ENCODE assay signal across 10 mouse cellular contexts in the genomic region with DNA sequence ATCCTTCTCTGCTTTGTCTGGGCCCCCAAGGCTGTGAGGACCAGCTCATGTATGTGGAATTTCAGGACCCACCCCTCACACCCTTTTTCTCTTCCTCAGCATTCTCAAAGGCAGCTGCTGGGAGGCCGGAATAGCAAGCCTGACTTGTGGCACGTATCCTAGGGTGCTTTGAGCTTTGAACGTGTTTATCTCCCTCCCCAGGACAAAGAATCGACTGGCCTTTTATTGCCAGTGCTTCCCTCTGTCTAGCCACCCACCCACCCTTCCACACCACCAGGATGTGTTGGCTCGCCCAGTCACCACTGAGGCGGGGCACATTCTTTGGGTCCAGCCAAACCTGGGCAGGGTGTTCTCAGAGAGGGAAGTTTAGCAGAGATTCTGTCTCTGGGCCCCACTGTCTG. TPM values are rescaled to one million over a fixed set of nuclear protein-coding genes. Genes with fewer than 3 reads are reported as not detected.
DNase-seq lines count a peak whose midpoint lies in the region; ATAC-seq and TF ChIP-seq lines count a peak whose summit lies in the region.
"Had no signal": no experiment of that assay in that cellular context is flagged by ENCODE, and none has a peak within 500 bp of the region (broad histone marks: within the 10 kb centered on the region; RNA-seq: fewer than 3 reads in every experiment).

No protein-coding gene starts in this region.

- H3K36me3 ChIP-seq in lung, embryonic 14.5 days (ENCODE audit: insufficient read depth), result peaks cover 19% of the 10 kb centered on the region
- H3K36me3 ChIP-seq in heart, embryonic 16.5 days (ENCODE audit: control insufficient read depth, insufficient read depth), result peaks cover 15% of the 10 kb centered on the region
- peaks cover 13% of the 10 kb centered on the region for H3K36me3 ChIP-seq in small intestine, adult 2 months (ENCODE audit: control insufficient read depth, insufficient read depth, low read length)
- peaks cover 18% of the 10 kb centered on the region for H3K36me3 ChIP-seq in liver, embryonic 12.5 days

- no peak overlapping the region; the same call in 1 of the 2 replicates for H3K9ac ChIP-seq in lung, embryonic 14.5 days
- 0 out of 2 replicates have a peak overlapping the region, but pooled peaks have one; percentile 12 for H3K9ac ChIP-seq in heart, embryonic 16.5 days (ENCODE audit: low read length)
- no peak overlapping the region for H3K9ac ChIP-seq in liver, embryonic 12.5 days

- H3K4me3 ChIP-seq in lung, embryonic 14.5 days (ENCODE audit: low read depth, low read length), result no peak overlapping the region
- H3K4me3 ChIP-seq in brown adipose tissue, adult 24 weeks (ENCODE audit: insufficient read depth, low read depth, low read length), result no peak overlapping the region
- H3K4me3 ChIP-seq in heart, embryonic 16.5 days (ENCODE audit: low read length), result no peak overlapping the region
- H3K4me3 ChIP-seq in small intestine, adult 2 months (ENCODE audit: low read depth, low read length), result no peak overlapping the region
- no peak overlapping the region for H3K4me3 ChIP-seq in liver, embryonic 12.5 days

- H3K9me3 ChIP-seq in lung, embryonic 14.5 days (ENCODE audit: low read depth, low read length), result no peaks in the 10 kb centered on the region
- H3K9me3 ChIP-seq in heart, embryonic 16.5 days (replicated peaks; ENCODE audit: control insufficient read depth, low read length), result no peaks in the 10 kb centered on the region
- H3K9me3 ChIP-seq in liver, embryonic 12.5 days (replicated peaks), result no peaks in the 10 kb centered on the region

- peak; percentile 49 for DNase-seq in lung, embryonic 14.5 days
- DNase-seq in lung, postnatal 25 days (ENCODE audit: low spot score), result no peak
- DNase-seq in thymus, adult 18-20 months, result no peak
- DNase-seq: cerebellum, adult 11 months; thymus, adult 2 months had no signal

- peak overlapping the region; percentile 79 for H3K27ac ChIP-seq in lung, embryonic 14.5 days (ENCODE audit: low read depth)
- H3K27ac ChIP-seq in brown adipose tissue, adult 24 weeks (replicated peaks; ENCODE audit: low read depth, low read length), result peak overlapping the region; percentile 17; the same call in 1 of the 2 replicates
- H3K27ac ChIP-seq in heart, embryonic 16.5 days (ENCODE audit: low read length), result peak overlapping the region; percentile 83
- peak overlapping the region; percentile 94 for H3K27ac ChIP-seq in small intestine, adult 2 months (ENCODE audit: insufficient read depth, low read depth, low read length)
- no peak overlapping the region for H3K27ac ChIP-seq in liver, embryonic 12.5 days
- H3K27ac ChIP-seq: macrophage had no signal

- H3K4me1 ChIP-seq in lung, embryonic 14.5 days (ENCODE audit: insufficient read depth), result no peaks in the 10 kb centered on the region; the same call in 1 of the 2 replicates
- H3K4me1 ChIP-seq in brown adipose tissue, adult 24 weeks (ENCODE audit: control insufficient read depth, insufficient read depth, insufficient read length, low read length), result peaks cover 9% of the 10 kb centered on the region
- H3K4me1 ChIP-seq in heart, embryonic 16.5 days (ENCODE audit: control insufficient read depth, insufficient read depth, low read length), result peaks cover 28% of the 10 kb centered on the region
- peaks cover 32% of the 10 kb centered on the region; the same call in 1 of the 2 replicates for H3K4me1 ChIP-seq in small intestine, adult 2 months (ENCODE audit: control insufficient read depth, insufficient read depth, insufficient read length, low read length)
- peaks cover 9% of the 10 kb centered on the region for H3K4me1 ChIP-seq in liver, embryonic 12.5 days

- no peaks in the 10 kb centered on the region for H3K27me3 ChIP-seq in lung, embryonic 14.5 days (ENCODE audit: insufficient read depth, low read length)
- no peaks in the 10 kb centered on the region for H3K27me3 ChIP-seq in heart, embryonic 16.5 days (ENCODE audit: control insufficient read depth, insufficient read depth, low read length)
- H3K27me3 ChIP-seq in small intestine, adult 2 months (ENCODE audit: control insufficient read depth, insufficient read depth, low read length), result no peaks in the 10 kb centered on the region
- no peaks in the 10 kb centered on the region for H3K27me3 ChIP-seq in liver, embryonic 12.5 days (replicated peaks)

- WGBS in lung, embryonic 14.5 days, result 36% methylated on average over 6 of the region's 6 CpGs
- 34% methylated on average over 6 of the region's 6 CpGs for WGBS in heart, embryonic 16.5 days
- WGBS in small intestine, adult 2 months, result 21% methylated on average over 6 of the region's 6 CpGs
- WGBS in liver, embryonic 12.5 days (ENCODE audit: insufficient replicate concordance), result 38% methylated on average over 6 of the region's 6 CpGs

- no peak for TF ChIP-seq POLR2A in small intestine, adult 2 months (IDR thresholded peaks at IDR 0.05; ENCODE audit: low read depth, low read length)

- H3K4me2 ChIP-seq in lung, embryonic 14.5 days, result no peak overlapping the region
- H3K4me2 ChIP-seq in heart, embryonic 16.5 days (ENCODE audit: low read depth, low read length), result no peak overlapping the region
- no peak overlapping the region for H3K4me2 ChIP-seq in liver, embryonic 12.5 days

- TF ChIP-seq CTCF in lung, embryonic 14.5 days (IDR thresholded peaks at IDR 0.05; ENCODE audit: low read depth), result no peak
- no peak for TF ChIP-seq CTCF in small intestine, adult 2 months (IDR thresholded peaks at IDR 0.05; ENCODE audit: extremely low read depth, insufficient read length, insufficient replicate concordance, low read depth, low read length)

- no peak for ATAC-seq in lung, embryonic 14.5 days (ENCODE audit: insufficient read depth)
- 0 out of 2 replicates have a peak, but pooled peaks have one; percentile 29 for ATAC-seq in heart, embryonic 16.5 days (replicated peaks; ENCODE audit: extremely low read depth, insufficient read depth, low FRiP score)
- ATAC-seq in liver, embryonic 12.5 days, result no peak

RNA-seq across cellular contexts. Expression of gene Gm45521, which starts 3.0 kb away (rescaled TPM):
- not detected in 2 replicates for polyA plus RNA-seq in lung, embryonic 14.5 days (2014; fragmentation: Nextera tagmentation; extraction: Ambion mirVana)
- not detected in 2 replicates for polyA plus RNA-seq in brown adipose tissue, adult 24 weeks (2012; ENCODE audit: insufficient read depth, insufficient read length, missing spikeins)
- polyA plus RNA-seq in heart, embryonic 16.5 days (2015; fragmentation: Nextera tagmentation; extraction: Ambion mirVana), result not detected in 2 replicates
- not detected in 2 replicates for polyA plus RNA-seq in small intestine, adult 2 months (2012; rRNA removed)
- not detected in 2 replicates for polyA plus RNA-seq in liver, embryonic 12.5 days (2016; fragmentation: Nextera tagmentation; extraction: Ambion mirVana)
- polyA plus RNA-seq: macrophage; thymus, adult 2 months had no signal

RNA-seq across cellular contexts. Expression of gene Dnase1l3, which starts 40.3 kb away (rescaled TPM):
- polyA plus RNA-seq in lung, embryonic 14.5 days (2014; fragmentation: Nextera tagmentation; extraction: Ambion mirVana), result 0.05 TPM in 1 of 2 replicates, not detected in the other
- not detected in 2 replicates for polyA plus RNA-seq in brown adipose tissue, adult 24 weeks (2012; ENCODE audit: insufficient read depth, insufficient read length, missing spikeins)
- 0.62 and 1.1 TPM in 2 replicates for polyA plus RNA-seq in heart, embryonic 16.5 days (2015; fragmentation: Nextera tagmentation; extraction: Ambion mirVana)
- 6.5 and 14.2 TPM in 2 replicates for polyA plus RNA-seq in small intestine, adult 2 months (2012; rRNA removed)
- 0.72 and 0.79 TPM in 2 replicates for polyA plus RNA-seq in liver, embryonic 12.5 days (2016; fragmentation: Nextera tagmentation; extraction: Ambion mirVana)

RNA-seq across cellular contexts. Expression of gene Abhd6, which starts 48.6 kb away (rescaled TPM):
- polyA plus RNA-seq in lung, embryonic 14.5 days (2014; fragmentation: Nextera tagmentation; extraction: Ambion mirVana), result 14.8 and 15.1 TPM in 2 replicates
- 40.4 and 42.1 TPM in 2 replicates for polyA plus RNA-seq in brown adipose tissue, adult 24 weeks (2012; ENCODE audit: insufficient read depth, insufficient read length, missing spikeins)
- 11.6 and 13.1 TPM in 2 replicates for polyA plus RNA-seq in heart, embryonic 16.5 days (2015; fragmentation: Nextera tagmentation; extraction: Ambion mirVana)
- polyA plus RNA-seq in small intestine, adult 2 months (2012; rRNA removed), result 32.9 and 59.1 TPM in 2 replicates
- polyA plus RNA-seq in liver, embryonic 12.5 days (2016; fragmentation: Nextera tagmentation; extraction: Ambion mirVana), result 8.2 and 10.6 TPM in 2 replicates
